Mouse (Mus musculus) urinary bladder, postnatal 25 days (tissue): ENCODE measurements around the gene Fam169a.
"Not testable (repeated sequence)": the region's sequence is repeated elsewhere in the genome, so short reads cannot be mapped to it uniquely, and the experiment has no call there.

Experiments
- DNase-seq: peaks from one replicate; pipeline ENCODE4 v3.0.0; 2022; ENCODE audit warnings: low spot score

Fam169a gene

GRCm38 (mm10) chr13:97080201-97080600 is 13.1 kb downstream of the Fam169a start:
- no peak for DNase-seq

- DNase-seq = no peak
Observed at GRCm38 (mm10) chr13:97080615-97081014, 13.5 kb downstream of the Fam169a start.

- DNase-seq = no peak
Observed at GRCm38 (mm10) chr13:97082432-97082831, 15.3 kb downstream of the Fam169a start.

- DNase-seq = no peak
Observed at GRCm38 (mm10) chr13:97086316-97086715, 19.2 kb downstream of the Fam169a start.

GRCm38 (mm10) chr13:97087421-97087820 is 20.3 kb downstream of the Fam169a start:
- no peak for DNase-seq

GRCm38 (mm10) chr13:97088183-97088582 is 21.1 kb downstream of the Fam169a start:
- DNase-seq = no peak

GRCm38 (mm10) chr13:97095726-97096125 is 28.6 kb downstream of the Fam169a start:
- DNase-seq = no peak

- DNase-seq = peak; percentile 30
Observed at GRCm38 (mm10) chr13:97099187-97099852, 32.2 kb downstream of the Fam169a start, which contains the start of gene Gm6169. TSS of gene Gm6169 (minus strand) at chr13:97099237.

GRCm38 (mm10) chr13:97104996-97105395 is 37.9 kb downstream of the Fam169a start:
- DNase-seq = no peak

- not testable (repeated sequence) for DNase-seq
Observed at GRCm38 (mm10) chr13:97107721-97108120, 40.6 kb downstream of the Fam169a start.

GRCm38 (mm10) chr13:97109046-97109445 is 42.0 kb downstream of the Fam169a start:
- DNase-seq = no peak

GRCm38 (mm10) chr13:97121341-97121740 is 54.3 kb downstream of the Fam169a start:
- no peak for DNase-seq

- DNase-seq = not testable (repeated sequence)
Observed at GRCm38 (mm10) chr13:97129654-97130053, 62.6 kb downstream of the Fam169a start.

- DNase-seq = not testable (repeated sequence)
Observed at GRCm38 (mm10) chr13:97130413-97130812, 63.3 kb downstream of the Fam169a start.

- peak; percentile 75 for DNase-seq
Observed at GRCm38 (mm10) chr13:97137466-97138400, 70.6 kb downstream of the Fam169a start, which contains the start of the genes Gfm2 and Nsa2. TSS of gene Gfm2 (plus strand) at chr13:97137937. TSS of gene Nsa2 (minus strand) at chr13:97137937.

GRCm38 (mm10) chr13:97138404-97138931 is 71.4 kb downstream of the Fam169a start:
- not testable (repeated sequence) for DNase-seq

- DNase-seq = no peak
Observed at GRCm38 (mm10) chr13:97142321-97142720, 75.2 kb downstream of the Fam169a start.

GRCm38 (mm10) chr13:97145834-97146233 is 78.7 kb downstream of the Fam169a start:
- peak; percentile 51 for DNase-seq

GRCm38 (mm10) chr13:97175520-97176264 is 108.6 kb downstream of the Fam169a start:
- DNase-seq = no peak

GRCm38 (mm10) chr13:97176731-97177130 is 109.6 kb downstream of the Fam169a start:
- DNase-seq = no peak

- no peak for DNase-seq
Observed at GRCm38 (mm10) chr13:97178943-97179342, 111.9 kb downstream of the Fam169a start.
